Mouse (Mus musculus): ENCODE results near the gene Ldhc. TPM values are rescaled to one million over a fixed set of nuclear protein-coding genes. Genes with fewer than 3 reads are reported as not detected.

Ldhc gene
- total and polyA plus RNA-seq, 3 experiments, result not detected

- H3K9me3 ChIP-seq (replicated peaks; ENCODE audit: low read length), result no peaks in the 10 kb centered on the region
- in situ Hi-C loops (cut with MboI; ENCODE audit: low pct_ligation_motif_present, low pct_unique_long_range_greater_than_20kb, low sequenced_read_pairs), result no loop called here
- H3K9ac ChIP-seq (ENCODE audit: insufficient read depth, low read depth), result no peak overlapping the region
- H3K4me2 ChIP-seq (ENCODE audit: insufficient read depth, low read depth, poor library complexity, severe bottlenecking), result no peak overlapping the region
- no peak overlapping the region for H3K4me3 ChIP-seq (replicated peaks in 1 of 3; ENCODE audit: low read depth in 2 of 3, low read length in 2 of 3, poor library complexity in 1 of 3)
- H3K36me3 ChIP-seq (replicated peaks in 1 of 2; ENCODE audit: control insufficient read depth in 1 of 2, insufficient read depth in 1 of 2, low read length in 1 of 2), result no peaks in the 10 kb centered on the region
- dilution Hi-C loops (cut with MboI; ENCODE audit: extremely low pct_ligation_motif_present, extremely low pct_unique_long_range_greater_than_20kb, low sequenced_read_pairs), result no loop called here
- no peak for TF ChIP-seq NELFE (IDR thresholded peaks at IDR 0.05; ENCODE audit: low read depth, low read length)
- no peak for TF ChIP-seq GABPA (IDR thresholded peaks at IDR 0.05; ENCODE audit: insufficient replicate concordance, low read depth, low read length)
- TF ChIP-seq ZNF384 (IDR thresholded peaks at IDR 0.05; ENCODE audit: low read depth, low read length), result no peak
- TF ChIP-seq POLR2AphosphoS2 (IDR thresholded peaks at IDR 0.05; ENCODE audit: low read depth, low read length), result no peak
- TF ChIP-seq JUN (IDR thresholded peaks at IDR 0.05; ENCODE audit: insufficient read depth, low read depth, low read length), result no peak
- no peak for TF ChIP-seq SIN3A (IDR thresholded peaks at IDR 0.05; ENCODE audit: low read length)
- TF ChIP-seq POLR2A (IDR thresholded peaks at IDR 0.05; ENCODE audit: low read depth, low read length), result no peak
- TF ChIP-seq MXI1 (IDR thresholded peaks at IDR 0.05; ENCODE audit: low read depth, low read length), result no peak
- no peak for TF ChIP-seq MEF2A (IDR thresholded peaks at IDR 0.05; ENCODE audit: borderline replicate concordance, low read depth, low read length)
- TF ChIP-seq TCF12 (IDR thresholded peaks at IDR 0.05; ENCODE audit: low read depth, low read length), result no peak
- no peak for TF ChIP-seq KAT2A (IDR thresholded peaks at IDR 0.05; ENCODE audit: insufficient replicate concordance, low read length)
- no peaks in the 10 kb centered on the region for H3K79me2 ChIP-seq (replicated peaks; ENCODE audit: control insufficient read depth, extremely low read depth, insufficient read depth, poor library complexity, severe bottlenecking)
- H3K27me3 ChIP-seq (replicated peaks), result no peaks in the 10 kb centered on the region
- DNase-seq (ENCODE audit: extremely low read depth), result no peak
- no peak overlapping the region for H3K27ac ChIP-seq (ENCODE audit: insufficient read depth, low read depth)
- H3K4me1 ChIP-seq (ENCODE audit: control insufficient read depth in 1 of 2, insufficient read depth in 2 of 2), result peaks cover 0 to 9% of the 10 kb centered on the region in 2 experiments; a peak in 2 of 4 replicates
These were observed 15.8 kb downstream of the Ldhc start for GRCm38 (mm10) chr7:46876841-46877240.

DNA sequence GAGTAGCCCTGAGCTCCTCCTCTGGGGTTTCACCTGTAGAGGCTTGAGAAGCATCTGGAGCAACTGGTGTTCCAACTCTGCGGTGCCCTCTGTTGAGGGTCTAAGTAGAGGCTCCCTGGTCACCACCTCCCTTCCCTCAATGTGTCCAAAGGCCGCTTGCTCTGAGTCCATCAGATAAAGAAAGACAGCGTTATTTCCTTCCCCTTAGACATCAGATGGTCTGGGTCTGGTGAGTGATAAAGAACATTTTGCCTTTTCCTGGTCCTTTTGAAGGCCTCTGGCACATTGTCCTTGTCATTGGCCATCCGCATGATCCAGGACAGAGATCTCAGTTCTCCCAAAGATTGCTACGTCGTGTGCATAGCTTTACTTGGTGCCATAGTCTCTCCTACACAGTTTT is 16.3 kb downstream of the Ldhc start:
- Histone ChIP-seq H3K9me3 (replicated peaks; ENCODE audit: low read length) (no peaks in the 10 kb centered on the region), H3K4me1 (ENCODE audit: control insufficient read depth in 1 of 2, insufficient read depth in 2 of 2) (peaks cover 0 to 11% of the 10 kb centered on the region in 2 experiments; a peak in 2 of 4 replicates), H3K27me3 (replicated peaks) (no peaks in the 10 kb centered on the region), H3K9ac (ENCODE audit: insufficient read depth, low read depth) (no peak overlapping the region), H3K4me2 (ENCODE audit: insufficient read depth, low read depth, poor library complexity, severe bottlenecking) (no peak overlapping the region), H3K36me3 (replicated peaks in 1 of 2; ENCODE audit: control insufficient read depth in 1 of 2, insufficient read depth in 1 of 2, low read length in 1 of 2) (no peaks in the 10 kb centered on the region), H3K27ac (ENCODE audit: insufficient read depth, low read depth) (no peak overlapping the region), H3K4me3 (replicated peaks in 1 of 3; ENCODE audit: low read depth in 2 of 3, low read length in 2 of 3, poor library complexity in 1 of 3) (no peak overlapping the region), H3K79me2 (replicated peaks; ENCODE audit: control insufficient read depth, extremely low read depth, insufficient read depth, poor library complexity, severe bottlenecking) (no peaks in the 10 kb centered on the region)
- DNase-seq (ENCODE audit: extremely low read depth), result no peak
- in situ Hi-C loops (cut with MboI; ENCODE audit: low pct_ligation_motif_present, low pct_unique_long_range_greater_than_20kb, low sequenced_read_pairs), result no loop called here
- dilution Hi-C loops (cut with MboI; ENCODE audit: extremely low pct_ligation_motif_present, extremely low pct_unique_long_range_greater_than_20kb, low sequenced_read_pairs), result no loop called here
- no peak for TF ChIP-seq MAX (IDR thresholded peaks at IDR 0.05; ENCODE audit: low read length)
- no peak for TF ChIP-seq SIN3A (IDR thresholded peaks at IDR 0.05; ENCODE audit: low read length)
- no peak for TF ChIP-seq SMC3 (IDR thresholded peaks at IDR 0.05; ENCODE audit: low read depth, low read length)
- TF ChIP-seq CHD1 (IDR thresholded peaks at IDR 0.05; ENCODE audit: low read depth, low read length), result no peak
- no peak for TF ChIP-seq EP300 (IDR thresholded peaks at IDR 0.05; ENCODE audit: low read length)
- TF ChIP-seq ZMIZ1 (IDR thresholded peaks at IDR 0.05; ENCODE audit: low read depth, low read length), result no peak
- TF ChIP-seq NRF1 (IDR thresholded peaks at IDR 0.05; ENCODE audit: low read depth, low read length), result no peak

All from CH12.LX (cell line).